Mouse (Mus musculus): ENCODE data around the gene Rhno1. TPM values are rescaled to one million over a fixed set of nuclear protein-coding genes. Genes with fewer than 3 reads are reported as not detected.

Rhno1 gene
- total RNA-seq, 2 experiments from 2014 or later: 18.2 to 18.3 TPM

- Histone ChIP-seq H3K27ac (peak overlapping the region; percentile 93), H3K4me3 (peak overlapping the region; percentile 71)
- DNase-seq (ENCODE audit: low spot score in 2 of 2): peak in 1 of 2 experiments; percentile 40
- no peak for TF ChIP-seq CTCF (conservative IDR thresholded peaks at IDR 0.05)
Measured at GRCm38 (mm10) chr6:128355201-128355681, 7.5 kb downstream of the Rhno1 start.

DNA sequence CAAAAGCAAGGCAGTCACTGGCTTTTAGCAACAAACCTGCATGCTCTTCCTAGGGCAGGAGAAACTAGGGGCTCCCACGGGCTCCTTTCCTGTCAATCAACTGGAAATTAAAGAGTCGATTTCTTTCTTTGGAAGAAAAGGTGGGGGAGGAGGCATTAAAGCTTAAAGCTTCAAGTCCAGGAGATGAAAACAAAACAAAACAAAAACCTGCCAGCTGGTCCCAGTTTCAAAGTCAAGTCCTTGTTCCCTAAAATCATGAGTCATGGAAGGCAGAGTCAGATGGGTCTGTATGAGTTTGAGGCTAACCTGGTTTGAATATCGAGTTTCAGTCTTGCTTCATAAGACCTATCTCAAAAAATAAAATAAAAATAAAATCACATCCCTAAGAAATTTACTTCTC is 8.6 kb downstream of the Rhno1 start:
- Histone ChIP-seq H3K4me3 (peak overlapping the region; percentile 71), H3K27ac (peak overlapping the region; percentile 93)
- TF ChIP-seq CTCF (conservative IDR thresholded peaks at IDR 0.05): no peak
- no peak for DNase-seq (ENCODE audit: low spot score in 2 of 2)

DNA sequence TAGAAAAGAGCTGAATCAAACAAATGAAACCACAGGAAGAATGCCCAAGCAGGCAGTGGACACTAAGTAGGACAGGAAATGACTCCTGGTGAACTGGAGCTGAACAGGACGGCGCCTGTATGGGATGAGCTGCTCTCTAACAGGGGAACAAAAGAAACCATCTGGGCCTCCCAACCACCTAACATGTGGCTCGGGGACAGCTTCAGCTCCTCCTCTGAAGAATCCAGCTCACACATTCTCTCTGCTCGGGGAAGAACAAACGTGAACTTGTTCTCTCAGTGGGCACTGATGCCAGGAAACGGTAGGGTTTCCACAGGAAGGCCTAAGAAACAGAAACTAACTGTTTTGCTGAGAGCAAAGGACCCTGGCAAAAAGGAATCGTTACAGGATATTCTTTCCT is 13.0 kb downstream of the Rhno1 start:
- DNase-seq (ENCODE audit: low spot score in 2 of 2): peak; percentile 37 to 55
- no peak overlapping the region for H3K4me3 ChIP-seq
- TF ChIP-seq CTCF (conservative IDR thresholded peaks at IDR 0.05): no peak
- peak overlapping the region; percentile 86 for H3K27ac ChIP-seq

GRCm38 (mm10) chr6:128346782-128347181 is 15.9 kb downstream of the Rhno1 start:
- Histone ChIP-seq H3K27ac (peak overlapping the region; percentile 85), H3K4me3 (no peak overlapping the region)
- no peak for TF ChIP-seq CTCF (conservative IDR thresholded peaks at IDR 0.05)
- DNase-seq (ENCODE audit: low spot score in 2 of 2): peak in 1 of 2 experiments; percentile 57

DNA sequence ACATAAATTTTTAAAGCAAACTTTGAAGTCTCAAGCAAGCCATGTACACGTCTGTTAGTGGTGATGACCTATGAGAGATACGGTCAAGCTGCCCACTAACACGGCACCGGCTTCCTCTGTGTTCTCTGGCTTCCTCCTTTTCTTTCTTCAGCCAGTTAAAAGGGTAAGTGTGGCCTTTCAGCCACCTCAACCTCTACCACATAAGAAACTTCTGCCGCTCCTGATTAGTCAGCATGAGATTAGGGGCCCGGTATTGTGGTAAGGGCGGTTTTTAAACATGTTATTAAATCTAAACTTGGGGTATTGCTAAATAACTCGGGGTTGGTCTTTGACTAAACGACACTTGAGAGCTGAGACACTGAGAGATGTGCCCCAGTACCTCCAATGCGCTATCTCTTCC is 17.1 kb downstream of the Rhno1 start:
- H3K27ac ChIP-seq: peak overlapping the region; percentile 85; the same call in 1 of the 2 replicates
- no peak for TF ChIP-seq CTCF (conservative IDR thresholded peaks at IDR 0.05)
- no peak overlapping the region for H3K4me3 ChIP-seq
- DNase-seq (ENCODE audit: low spot score in 2 of 2): no peak

GRCm38 (mm10) chr6:128341956-128342723 is 20.6 kb downstream of the Rhno1 start:
- Histone ChIP-seq H3K27ac (no peak overlapping the region), H3K4me3 (no peak overlapping the region)
- no peak for TF ChIP-seq CTCF (conservative IDR thresholded peaks at IDR 0.05)
- DNase-seq (ENCODE audit: low spot score in 2 of 2): no peak

- Histone ChIP-seq H3K4me3 (no peak overlapping the region), H3K27ac (peak overlapping the region; percentile 32; the same call in 1 of the 2 replicates)
- no peak for TF ChIP-seq CTCF (conservative IDR thresholded peaks at IDR 0.05)
- DNase-seq (ENCODE audit: low spot score in 2 of 2): no peak
Measured at GRCm38 (mm10) chr6:128338876-128339275, 23.8 kb downstream of the Rhno1 start.

GRCm38 (mm10) chr6:128337467-128337866 is 25.2 kb downstream of the Rhno1 start:
- Histone ChIP-seq H3K27ac (no peak overlapping the region), H3K4me3 (no peak overlapping the region)
- TF ChIP-seq CTCF (conservative IDR thresholded peaks at IDR 0.05): no peak
- DNase-seq (ENCODE audit: low spot score in 2 of 2): no peak

GRCm38 (mm10) chr6:128334397-128335124 is 28.1 kb downstream of the Rhno1 start:
- peak; percentile 71 to 84 for DNase-seq (ENCODE audit: low spot score in 2 of 2)
- Histone ChIP-seq H3K4me3 (no peak overlapping the region), H3K27ac (peak overlapping the region; percentile 23; the same call in 1 of the 2 replicates)
- TF ChIP-seq CTCF (conservative IDR thresholded peaks at IDR 0.05): peak; percentile 82

GRCm38 (mm10) chr6:128318317-128318716 is 44.4 kb downstream of the Rhno1 start:
- peak; percentile 54 to 73 for DNase-seq (ENCODE audit: low spot score in 2 of 2)
- peak; percentile 86 for TF ChIP-seq CTCF (conservative IDR thresholded peaks at IDR 0.05)
- Histone ChIP-seq H3K4me3 (no peak overlapping the region), H3K27ac (no peak overlapping the region)

DNA sequence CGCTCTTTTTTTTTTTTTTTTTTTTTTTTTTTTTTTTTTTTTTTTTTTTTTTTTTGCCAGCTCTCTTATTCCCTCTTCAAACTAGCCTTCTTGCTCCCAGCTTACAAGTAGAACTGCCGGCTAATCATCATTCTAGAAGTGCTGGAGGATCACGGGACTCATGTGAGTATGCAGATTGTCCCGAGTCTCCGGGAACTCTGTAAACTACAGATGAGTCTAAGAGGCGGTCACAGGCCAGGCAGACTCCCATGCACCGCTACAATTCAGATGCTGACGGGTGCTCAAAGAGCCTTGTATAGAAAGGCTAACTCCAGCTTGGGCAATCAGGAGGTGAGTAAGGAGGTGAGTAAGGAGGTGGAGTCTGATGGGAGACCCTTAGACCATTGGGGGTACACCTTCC is 47.1 kb downstream of the Rhno1 start:
- Histone ChIP-seq H3K27ac (no peak overlapping the region), H3K4me3 (no peak overlapping the region)
- TF ChIP-seq CTCF (conservative IDR thresholded peaks at IDR 0.05): no peak
- no peak for DNase-seq (ENCODE audit: low spot score in 2 of 2)

DNA sequence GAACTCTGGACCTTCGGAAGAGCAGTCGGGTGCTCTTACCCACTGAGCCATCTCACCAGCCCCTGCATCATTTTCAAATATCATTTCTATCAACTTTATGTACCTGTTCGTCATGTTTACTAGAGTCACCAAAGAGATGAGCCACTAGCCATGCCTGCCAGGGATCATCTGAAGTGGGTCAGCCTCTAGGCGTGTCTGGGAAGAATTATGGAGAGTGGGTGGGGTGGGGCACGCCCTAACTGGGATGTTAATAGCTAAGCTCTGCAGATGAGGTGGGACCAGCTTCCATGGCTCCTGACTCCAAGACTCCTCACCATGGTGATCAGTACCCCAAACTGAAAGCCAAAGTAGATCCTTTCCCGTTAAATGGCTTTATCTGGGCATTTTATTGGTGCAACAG is 47.9 kb downstream of the Rhno1 start:
- TF ChIP-seq CTCF (conservative IDR thresholded peaks at IDR 0.05): no peak
- no peak for DNase-seq (ENCODE audit: low spot score in 2 of 2)
- Histone ChIP-seq H3K27ac (no peak overlapping the region), H3K4me3 (no peak overlapping the region)

- Histone ChIP-seq H3K27ac (no peak overlapping the region), H3K4me3 (no peak overlapping the region)
- peak; percentile 89 for TF ChIP-seq CTCF (conservative IDR thresholded peaks at IDR 0.05)
- DNase-seq (ENCODE audit: low spot score in 2 of 2): peak in 1 of 2 experiments; percentile 25
Measured at GRCm38 (mm10) chr6:128308311-128308710, 54.4 kb downstream of the Rhno1 start.

Other genes starting within 250 kb of the Rhno1 start
- 10 to 100 TPM; 42.2 to 45.6 TPM for gene Tspan9, start 219.3 kb downstream of the Rhno1 start, total RNA-seq (2021)
- gene Tead4, start 62.1 kb downstream of the Rhno1 start, total RNA-seq (2021): under 1 TPM; 0.86 to 0.87 TPM
- gene Tulp3, start 7.1 kb downstream of the Rhno1 start, total RNA-seq (2021): 10 to 100 TPM; 23.1 to 24.8 TPM
- 1 to 10 TPM; 1.8 to 3.5 TPM for gene Foxm1, start 56 bp upstream of the Rhno1 start, total RNA-seq (2021)
- 1 to 10 TPM; 1.3 to 1.5 TPM for gene Tex52, start 12.5 kb upstream of the Rhno1 start, total RNA-seq (2021)
- not detected for gene Gm44596, start 12.6 kb upstream of the Rhno1 start, total RNA-seq (2021)
- 10 to 100 TPM; 18.4 to 20.3 TPM for gene Nrip2, start 36.4 kb upstream of the Rhno1 start, total RNA-seq (2021)
- gene Itfg2, start 62.0 kb upstream of the Rhno1 start, total RNA-seq (2021): 10 to 100 TPM; 23.8 to 28.6 TPM
- gene Fkbp4, start 75.8 kb upstream of the Rhno1 start, total RNA-seq (2021): 100 to 1,000 TPM; 105 to 115 TPM
- not detected for gene Pzp, start 163.8 kb upstream of the Rhno1 start, total RNA-seq (2021)
- 10 to 100 TPM in 1 of 2 experiments, 1 to 10 TPM in 1; 9.8 to 10.4 TPM for gene A2ml1, start 218.7 kb upstream of the Rhno1 start, total RNA-seq (2021)

All from layer of hippocampus, adult 2 months (tissue).